Mouse (Mus musculus): ENCODE data around the gene Cfap126. TPM values are rescaled to one million over a fixed set of nuclear protein-coding genes. Genes with fewer than 3 reads are reported as not detected.

Gene Cfap126
- polyA plus RNA-seq (2012; rRNA removed; ENCODE audit: low replicate concordance): 4.5 and 9.9 TPM in 2 replicates

GRCm38 (mm10) chr1:171113873-171114299 is at the start of gene Cfap126:
TSS of gene Cfap126 (plus strand) at chr1:171113918.

DNA sequence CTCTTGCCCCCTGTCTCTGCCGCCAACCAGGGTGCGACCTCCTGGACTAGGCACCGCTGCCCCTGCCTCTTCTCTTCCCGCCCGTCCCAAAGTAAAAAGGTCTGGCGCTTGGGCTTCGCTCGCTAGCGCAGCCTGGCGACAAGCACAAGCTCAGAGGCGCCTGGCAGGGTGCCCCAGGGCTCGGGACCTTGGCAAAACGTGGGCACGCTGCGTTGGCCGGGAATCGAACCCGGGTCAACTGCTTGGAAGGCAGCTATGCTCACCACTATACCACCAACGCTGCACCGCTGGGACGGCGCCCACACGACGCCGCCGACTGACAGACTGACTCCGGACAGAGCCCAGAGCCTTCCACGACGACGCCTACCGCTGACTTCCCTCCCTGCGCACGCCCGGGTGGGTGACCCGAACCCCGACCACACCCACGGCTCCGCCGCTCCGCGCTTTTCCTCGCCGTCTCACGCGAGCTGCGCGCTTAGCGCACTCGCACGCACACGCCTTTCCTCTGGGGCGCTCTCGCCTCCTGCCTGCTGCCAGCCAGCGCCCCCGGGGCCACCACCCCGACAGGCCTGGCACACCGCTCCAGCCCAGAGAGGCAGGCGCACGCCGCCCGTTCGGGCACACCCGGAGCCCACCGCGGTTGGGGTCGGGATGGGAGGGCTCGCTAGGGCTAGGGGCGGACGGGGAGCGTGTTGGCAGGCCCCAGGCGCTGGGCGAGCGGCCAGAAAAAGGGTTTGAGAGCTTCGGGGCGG is 49.1 kb upstream of the Cfap126 start, which contains the start of gene Fcgr3:
Gene Fcgr3 (minus strand): TSS at position 445 of the 752 bp plus-strand sequence.

DNA sequence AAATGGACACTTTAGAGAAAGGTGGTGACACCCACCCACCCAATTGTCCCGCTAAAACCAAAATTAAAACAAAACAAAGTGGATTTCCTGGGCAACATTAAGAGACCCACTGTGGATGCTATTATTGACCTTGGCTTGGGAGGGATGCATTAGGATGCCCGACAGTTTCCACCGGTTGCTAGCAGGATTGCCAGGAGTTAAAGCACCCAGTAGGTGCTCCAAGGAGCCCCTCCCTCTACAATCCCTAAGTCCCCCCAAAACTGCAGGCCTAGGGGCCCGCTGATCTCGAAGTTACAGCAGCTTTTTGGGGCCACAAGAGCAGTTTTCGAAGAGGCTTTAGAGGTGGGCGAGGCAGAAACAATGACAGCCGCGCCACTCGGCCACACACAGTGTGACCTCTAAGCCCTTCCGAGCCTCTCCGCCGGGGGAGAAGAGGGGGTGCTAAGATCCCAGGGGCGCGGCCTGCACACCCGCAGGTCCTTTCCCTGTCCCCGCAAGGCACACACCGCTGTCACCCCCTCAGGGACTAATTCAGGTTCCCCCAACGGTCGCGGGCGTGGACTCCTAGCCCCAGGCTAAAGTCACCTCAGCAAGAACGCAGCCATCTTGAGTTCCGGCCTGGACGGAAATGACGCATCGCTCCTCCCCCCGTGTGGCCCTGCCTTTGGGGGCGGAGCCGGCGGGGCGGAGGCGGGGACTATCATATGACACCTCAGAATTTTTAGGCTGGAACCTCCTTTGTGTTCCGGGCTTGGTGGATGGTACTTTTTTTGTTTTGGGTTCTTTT is 36.4 kb downstream of the Cfap126 start, which contains the start of the genes Sdhc and Mpz:
Gene Sdhc (minus strand): TSS at position 630 of the 787 bp plus-strand sequence.
Gene Mpz (plus strand): TSS at position 738 of the 787 bp plus-strand sequence.

Other genes starting within 250 kb of the Cfap126 start
- 9.2 and 18.1 TPM in 2 replicates for gene Atf6, start 246.1 kb upstream of the Cfap126 start, polyA plus RNA-seq (2012; rRNA removed; ENCODE audit: low replicate concordance)
- gene Gm26620, start 228.9 kb upstream of the Cfap126 start, polyA plus RNA-seq (2012; rRNA removed; ENCODE audit: low replicate concordance): 0.72 and 1.5 TPM in 2 replicates
- gene Dusp12, start 228.4 kb upstream of the Cfap126 start, polyA plus RNA-seq (2012; rRNA removed; ENCODE audit: low replicate concordance): 10.4 and 20.8 TPM in 2 replicates
- 0.49 and 1.8 TPM in 2 replicates for gene Fcrlb, start 201.0 kb upstream of the Cfap126 start, polyA plus RNA-seq (2012; rRNA removed; ENCODE audit: low replicate concordance)
- 30.3 and 37.9 TPM in 2 replicates for gene Fcrla, start 186.3 kb upstream of the Cfap126 start, polyA plus RNA-seq (2012; rRNA removed; ENCODE audit: low replicate concordance)
- 34.2 and 53.0 TPM in 2 replicates for gene Fcgr2b, start 137.4 kb upstream of the Cfap126 start, polyA plus RNA-seq (2012; rRNA removed; ENCODE audit: low replicate concordance)
- 1.2 and 2.8 TPM in 2 replicates for gene Fcgr4, start 95.0 kb upstream of the Cfap126 start, polyA plus RNA-seq (2012; rRNA removed; ENCODE audit: low replicate concordance)
- 22.5 and 52.0 TPM in 2 replicates for gene Fcgr3, start 49.0 kb upstream of the Cfap126 start, polyA plus RNA-seq (2012; rRNA removed; ENCODE audit: low replicate concordance)
- gene Sdhc, start 36.7 kb downstream of the Cfap126 start, polyA plus RNA-seq (2012; rRNA removed; ENCODE audit: low replicate concordance): 220 and 421 TPM in 2 replicates
- gene Mpz, start 36.8 kb downstream of the Cfap126 start, polyA plus RNA-seq (2012; rRNA removed; ENCODE audit: low replicate concordance): 112 and 212 TPM in 2 replicates
- 5.2 and 13.0 TPM in 2 replicates for gene Pcp4l1, start 82.3 kb downstream of the Cfap126 start, polyA plus RNA-seq (2012; rRNA removed; ENCODE audit: low replicate concordance)
- gene Nr1i3, start 100.1 kb downstream of the Cfap126 start, polyA plus RNA-seq (2012; rRNA removed; ENCODE audit: low replicate concordance): 0.30 TPM in 1 of 2 replicates, not detected in the other
- 37.7 and 47.3 TPM in 2 replicates for gene Tomm40l, start 108.6 kb downstream of the Cfap126 start, polyA plus RNA-seq (2012; rRNA removed; ENCODE audit: low replicate concordance)
- gene Apoa2, start 111.1 kb downstream of the Cfap126 start, polyA plus RNA-seq (2012; rRNA removed; ENCODE audit: low replicate concordance): 1.3 and 87.4 TPM in 2 replicates
- 178 and 219 TPM in 2 replicates for gene Fcer1g, start 120.4 kb downstream of the Cfap126 start, polyA plus RNA-seq (2012; rRNA removed; ENCODE audit: low replicate concordance)
- gene Adamts4, start 136.5 kb downstream of the Cfap126 start, polyA plus RNA-seq (2012; rRNA removed; ENCODE audit: low replicate concordance): 4.9 and 7.1 TPM in 2 replicates
- 124 and 262 TPM in 2 replicates for gene Ndufs2, start 137.5 kb downstream of the Cfap126 start, polyA plus RNA-seq (2012; rRNA removed; ENCODE audit: low replicate concordance)
- 67.0 and 79.3 TPM in 2 replicates for gene B4galt3, start 156.4 kb downstream of the Cfap126 start, polyA plus RNA-seq (2012; rRNA removed; ENCODE audit: low replicate concordance)
- 51.7 and 64.2 TPM in 2 replicates for gene Ppox, start 167.3 kb downstream of the Cfap126 start, polyA plus RNA-seq (2012; rRNA removed; ENCODE audit: low replicate concordance)
- gene Usp21, start 174.1 kb downstream of the Cfap126 start, polyA plus RNA-seq (2012; rRNA removed; ENCODE audit: low replicate concordance): 53.9 and 55.7 TPM in 2 replicates
- gene Ufc1, start 181.1 kb downstream of the Cfap126 start, polyA plus RNA-seq (2012; rRNA removed; ENCODE audit: low replicate concordance): 15.9 and 23.3 TPM in 2 replicates
- 33.8 and 37.4 TPM in 2 replicates for gene Dedd, start 215.2 kb downstream of the Cfap126 start, polyA plus RNA-seq (2012; rRNA removed; ENCODE audit: low replicate concordance)
- 55.1 and 59.6 TPM in 2 replicates for gene Nit1, start 231.7 kb downstream of the Cfap126 start, polyA plus RNA-seq (2012; rRNA removed; ENCODE audit: low replicate concordance)
- gene Pfdn2, start 231.8 kb downstream of the Cfap126 start, polyA plus RNA-seq (2012; rRNA removed; ENCODE audit: low replicate concordance): 4.9 and 12.0 TPM in 2 replicates
- 0.57 and 0.85 TPM in 2 replicates for gene Klhdc9, start 246.9 kb downstream of the Cfap126 start, polyA plus RNA-seq (2012; rRNA removed; ENCODE audit: low replicate concordance)

Data from mammary gland, adult 2 months (tissue).